Mouse (Mus musculus) brown adipose tissue, adult 24 weeks (tissue): ENCODE data around the gene Tmem63c. TPM values are rescaled to one million over a fixed set of nuclear protein-coding genes. Genes with fewer than 3 reads are reported as not detected.

Experiments used
- H3K27ac ChIP-seq: fragments of 200-500 bp; replicated peaks from 2 replicates; pipeline ENCODE4 v1.5.1; 2012; ENCODE audit warnings: low read depth, mild to moderate bottlenecking, low read length
- H3K4me1 ChIP-seq: fragments of 200-500 bp; 2 replicates; pipeline ENCODE4 v1.6.1; 2012; ENCODE audit warnings: low read length, mixed read lengths; ENCODE audit not compliant: control insufficient read depth, insufficient read depth, insufficient read length
- H3K4me3 ChIP-seq: fragments of 200-500 bp; 2 replicates; pipeline ENCODE4 v1.5.1; 2012; ENCODE audit warnings: low read depth, mild to moderate bottlenecking, low read length, moderate library complexity; ENCODE audit not compliant: insufficient read depth
- polyA plus RNA-seq: library from polyadenylated mRNA; stranded (reverse); fragments of >200 nt; gene quantifications from 2 replicates; pipeline ENCODE4 v1.2.4, GENCODE M21; 2012; ENCODE audit not compliant: missing spikeins, insufficient read depth, insufficient read length

The Tmem63c gene
- polyA plus RNA-seq = not detected in 2 replicates

GRCm38 (mm10) chr12:87021040-87021439 is at the start of gene Tmem63c:
Gene Tmem63c, plus strand, starts transcription at chr12:87021340.
- Histone ChIP-seq H3K4me3 (no peak within 1 kb of the TSS), H3K27ac (no peak within 1 kb of the TSS), H3K4me1 (no peaks in the 10 kb centered on the region)

GRCm38 (mm10) chr12:86973216-86973615 is 47.9 kb upstream of the Tmem63c start:
- no peak overlapping the region for H3K4me3 ChIP-seq
- peaks cover 2% of the 10 kb centered on the region; the same call in 1 of the 2 replicates for H3K4me1 ChIP-seq
- H3K27ac ChIP-seq = no peak overlapping the region

- Histone ChIP-seq H3K27ac (no peak overlapping the region), H3K4me1 (peaks cover 2% of the 10 kb centered on the region; the same call in 1 of the 2 replicates), H3K4me3 (no peak overlapping the region)
These were observed 47.4 kb upstream of the Tmem63c start for GRCm38 (mm10) chr12:86973706-86974105.

- H3K27ac ChIP-seq = no peak overlapping the region
These were observed 46.5 kb upstream of the Tmem63c start for GRCm38 (mm10) chr12:86974387-86975288.

GRCm38 (mm10) chr12:86975761-86976160 is 45.4 kb upstream of the Tmem63c start:
- Histone ChIP-seq H3K4me3 (no peak overlapping the region), H3K27ac (no peak overlapping the region), H3K4me1 (no peaks in the 10 kb centered on the region)

More at GRCm38 (mm10) chr12:86974387-86975288, 46.5 kb upstream of the Tmem63c start:
- peak overlapping the region; percentile 54 for H3K4me3 ChIP-seq
- H3K4me1 ChIP-seq = no peaks in the 10 kb centered on the region

GRCm38 (mm10) chr12:86976511-86977168 is 44.5 kb upstream of the Tmem63c start:
- no peaks in the 10 kb centered on the region for H3K4me1 ChIP-seq
- H3K27ac ChIP-seq = no peak overlapping the region
- H3K4me3 ChIP-seq = no peak overlapping the region

- Histone ChIP-seq H3K4me3 (0 out of 2 replicates have a peak overlapping the region, but pooled peaks have one; percentile 21), H3K4me1 (no peaks in the 10 kb centered on the region), H3K27ac (peak overlapping the region; percentile 55; the same call in 1 of the 2 replicates)
These were observed 43.3 kb upstream of the Tmem63c start for GRCm38 (mm10) chr12:86977833-86978232.

- Histone ChIP-seq H3K4me1 (no peaks in the 10 kb centered on the region), H3K27ac (no peak overlapping the region), H3K4me3 (no peak overlapping the region)
These were observed 40.0 kb upstream of the Tmem63c start for GRCm38 (mm10) chr12:86981180-86981579.

GRCm38 (mm10) chr12:86983470-86984193 is 37.5 kb upstream of the Tmem63c start:
- Histone ChIP-seq H3K27ac (no peak overlapping the region), H3K4me3 (no peak overlapping the region)

GRCm38 (mm10) chr12:86984194-86984555 is 37.0 kb upstream of the Tmem63c start:
- Histone ChIP-seq H3K27ac (no peak overlapping the region), H3K4me3 (no peak overlapping the region), H3K4me1 (no peaks in the 10 kb centered on the region)

More at GRCm38 (mm10) chr12:86983470-86984193, 37.5 kb upstream of the Tmem63c start:
- H3K4me1 ChIP-seq = no peaks in the 10 kb centered on the region

- Histone ChIP-seq H3K4me3 (no peak overlapping the region), H3K27ac (no peak overlapping the region), H3K4me1 (no peaks in the 10 kb centered on the region)
These were observed 34.6 kb upstream of the Tmem63c start for GRCm38 (mm10) chr12:86986562-86986961.

- no peak overlapping the region for H3K4me3 ChIP-seq
- no peak overlapping the region for H3K27ac ChIP-seq
- no peaks in the 10 kb centered on the region for H3K4me1 ChIP-seq
These were observed 32.9 kb upstream of the Tmem63c start for GRCm38 (mm10) chr12:86988227-86988626.

- Histone ChIP-seq H3K27ac (no peak overlapping the region), H3K4me3 (no peak overlapping the region), H3K4me1 (no peaks in the 10 kb centered on the region)
These were observed 31.8 kb upstream of the Tmem63c start for GRCm38 (mm10) chr12:86989378-86989777.

- Histone ChIP-seq H3K4me3 (no peak within 1 kb of the TSS), H3K4me1 (no peaks in the 10 kb centered on the region), H3K27ac (no peak within 1 kb of the TSS)
These were observed 31.0 kb upstream of the Tmem63c start, which contains the start of gene Zdhhc22 for GRCm38 (mm10) chr12:86989890-86990754. Gene Zdhhc22, minus strand, starts transcription at chr12:86990430.
